ENCODE assay signal across 8 mouse cellular contexts in genomic region chr7:142967884-142968808, GRCm38 (mm10). TPM values are rescaled to one million over a fixed set of nuclear protein-coding genes. Genes with fewer than 3 reads are reported as not detected.
DNase-seq lines count a peak whose midpoint lies in the region; ATAC-seq and TF ChIP-seq lines count a peak whose summit lies in the region.

No protein-coding gene starts in this region.

- no peak; the same call in 1 of the 2 replicates for TF ChIP-seq POLR2A in small intestine, adult 2 months (IDR thresholded peaks at IDR 0.05; ENCODE audit: low read depth, low read length)

- peak overlapping the region; percentile 37 for H3K9ac ChIP-seq in forebrain, postnatal 0 days
- H3K9ac ChIP-seq in intestine, embryonic 14.5 days (ENCODE audit: low read length) = peak overlapping the region; percentile 34; the same call in 1 of the 2 replicates
- peak overlapping the region; percentile 31 for H3K9ac ChIP-seq in limb, embryonic 11.5 days (ENCODE audit: low read length)

- H3K27ac ChIP-seq in forebrain, postnatal 0 days (ENCODE audit: low read depth, low read length) = no peak overlapping the region
- no peak overlapping the region for H3K27ac ChIP-seq in intestine, embryonic 14.5 days (ENCODE audit: low read depth)
- no peak overlapping the region for H3K27ac ChIP-seq in limb, embryonic 11.5 days (replicated peaks; ENCODE audit: low read depth, low read length)
- no peak overlapping the region; the same call in 1 of the 2 replicates for H3K27ac ChIP-seq in midbrain, embryonic 10.5 days (replicated peaks)
- peak overlapping the region; percentile 6; the same call in 1 of the 2 replicates for H3K27ac ChIP-seq in small intestine, adult 2 months (ENCODE audit: insufficient read depth, low read depth, low read length)

- DNase-seq in Muller cell, postnatal 12 days (ENCODE audit: inconsistent ontology term) = peak; percentile 50
- peak; percentile 63 to 66 for DNase-seq in adrenal gland, postnatal 36 days
- peak; percentile 82 for DNase-seq in forebrain, postnatal 0 days
- peak; percentile 85 for DNase-seq in intestine, embryonic 14.5 days (ENCODE audit: low spot score)
- peak; percentile 80 for DNase-seq in limb, embryonic 11.5 days (ENCODE audit: low spot score)
- DNase-seq in midbrain, embryonic 10.5 days (ENCODE audit: low spot score) = peak; percentile 74

- no peaks in the 10 kb centered on the region for H3K4me1 ChIP-seq in forebrain, postnatal 0 days (ENCODE audit: insufficient read depth)
- peaks cover 13% of the 10 kb centered on the region for H3K4me1 ChIP-seq in intestine, embryonic 14.5 days (replicated peaks; ENCODE audit: control insufficient read depth, insufficient read depth, low read length)
- H3K4me1 ChIP-seq in limb, embryonic 11.5 days (ENCODE audit: control insufficient read depth, insufficient read depth, low read length) = peaks cover 16% of the 10 kb centered on the region
- peaks cover 41% of the 10 kb centered on the region for H3K4me1 ChIP-seq in midbrain, embryonic 10.5 days
- H3K4me1 ChIP-seq in small intestine, adult 2 months (ENCODE audit: control insufficient read depth, insufficient read depth, insufficient read length, low read length) = peaks cover 25% of the 10 kb centered on the region

- H3K9me3 ChIP-seq in forebrain, postnatal 0 days (ENCODE audit: low read length) = no peaks in the 10 kb centered on the region
- no peaks in the 10 kb centered on the region for H3K9me3 ChIP-seq in intestine, embryonic 14.5 days (ENCODE audit: control insufficient read depth, low read length)
- H3K9me3 ChIP-seq in limb, embryonic 11.5 days (ENCODE audit: control insufficient read depth, low read length) = no peaks in the 10 kb centered on the region
- H3K9me3 ChIP-seq in midbrain, embryonic 10.5 days (replicated peaks) = no peaks in the 10 kb centered on the region

- H3K27me3 ChIP-seq in forebrain, postnatal 0 days (ENCODE audit: insufficient read depth, low read length) = peaks cover 53% of the 10 kb centered on the region
- H3K27me3 ChIP-seq in intestine, embryonic 14.5 days (replicated peaks; ENCODE audit: control insufficient read depth, insufficient read depth, low read length) = peaks cover 81% of the 10 kb centered on the region
- H3K27me3 ChIP-seq in limb, embryonic 11.5 days (ENCODE audit: control insufficient read depth, insufficient read depth, low read length) = peaks cover 61% of the 10 kb centered on the region
- H3K27me3 ChIP-seq in midbrain, embryonic 10.5 days (ENCODE audit: low read depth, poor library complexity, severe bottlenecking) = peaks cover 92% of the 10 kb centered on the region
- H3K27me3 ChIP-seq in small intestine, adult 2 months (ENCODE audit: control insufficient read depth, insufficient read depth, low read length) = peaks cover 13% of the 10 kb centered on the region

- no peaks in the 10 kb centered on the region for H3K36me3 ChIP-seq in forebrain, postnatal 0 days (ENCODE audit: insufficient read depth)
- H3K36me3 ChIP-seq in intestine, embryonic 14.5 days (ENCODE audit: control insufficient read depth, insufficient read depth, low read length) = no peaks in the 10 kb centered on the region
- H3K36me3 ChIP-seq in limb, embryonic 11.5 days (ENCODE audit: control insufficient read depth, insufficient read depth, low read length) = no peaks in the 10 kb centered on the region
- no peaks in the 10 kb centered on the region for H3K36me3 ChIP-seq in midbrain, embryonic 10.5 days
- H3K36me3 ChIP-seq in small intestine, adult 2 months (ENCODE audit: control insufficient read depth, insufficient read depth, low read length) = no peaks in the 10 kb centered on the region

- TF ChIP-seq CTCF in forebrain, postnatal 0 days (IDR thresholded peaks at IDR 0.05; ENCODE audit: low read depth) = peak; percentile 62
- TF ChIP-seq CTCF in small intestine, adult 2 months (IDR thresholded peaks at IDR 0.05; ENCODE audit: extremely low read depth, insufficient read length, insufficient replicate concordance, low read depth, low read length) = no peak

- under 1% methylated on average over 90 of the region's 90 CpGs for WGBS in forebrain, postnatal 0 days
- under 1% methylated on average over 90 of the region's 90 CpGs for WGBS in intestine, embryonic 14.5 days
- WGBS in limb, embryonic 11.5 days = under 1% methylated on average over 77 of the region's 90 CpGs
- WGBS in midbrain, embryonic 10.5 days = under 1% methylated on average over 90 of the region's 90 CpGs
- WGBS in small intestine, adult 2 months = under 1% methylated on average over 90 of the region's 90 CpGs

- ATAC-seq in forebrain, postnatal 0 days = peak; percentile 94
- peak; percentile 57 for ATAC-seq in intestine, embryonic 14.5 days (replicated peaks; ENCODE audit: low FRiP score, low TSS enrichment, low read depth)
- peak; percentile 58; the same call in 1 of the 2 replicates for ATAC-seq in limb, embryonic 11.5 days (ENCODE audit: insufficient number of reproducible peaks, low FRiP score, low TSS enrichment, low read depth)
- no peak for ATAC-seq in erythroid progenitor cell, adult 5-6 weeks (replicated peaks; ENCODE audit: low FRiP score, poor library complexity, severe bottlenecking)

- H3K4me3 ChIP-seq in forebrain, postnatal 0 days (ENCODE audit: low read depth, low read length) = peak overlapping the region; percentile 42
- peak overlapping the region; percentile 45 for H3K4me3 ChIP-seq in intestine, embryonic 14.5 days (ENCODE audit: low read depth, low read length)
- H3K4me3 ChIP-seq in limb, embryonic 11.5 days (ENCODE audit: low read depth, low read length) = peak overlapping the region; percentile 38
- peak overlapping the region; percentile 59 for H3K4me3 ChIP-seq in midbrain, embryonic 10.5 days
- peak overlapping the region; percentile 69 for H3K4me3 ChIP-seq in small intestine, adult 2 months (ENCODE audit: low read depth, low read length)

- H3K4me2 ChIP-seq in forebrain, postnatal 0 days (ENCODE audit: low read depth) = peak overlapping the region; percentile 92
- peak overlapping the region; percentile 94 for H3K4me2 ChIP-seq in intestine, embryonic 14.5 days (ENCODE audit: low read length)
- peak overlapping the region; percentile 93 for H3K4me2 ChIP-seq in limb, embryonic 11.5 days (ENCODE audit: low read depth, severe bottlenecking)

RNA-seq across cellular contexts. Expression of gene Ascl2, which starts 0.9 kb away (rescaled TPM):
- under 1 TPM in 1 of 2 experiments, not detected in 1; 0.46 TPM for total RNA-seq in adrenal gland, postnatal 36 days (2021)
- total RNA-seq in forebrain, postnatal 0 days (2014; rRNA removed) = 0.54 TPM in 1 of 2 replicates, not detected in the other
- polyA plus RNA-seq in forebrain, postnatal 0 days (2015; fragmentation: Nextera tagmentation; extraction: Ambion mirVana) = 0.44 and 0.52 TPM in 2 replicates
- 11.3 and 13.9 TPM in 2 replicates for polyA plus RNA-seq in intestine, embryonic 14.5 days (2014; fragmentation: Nextera tagmentation; extraction: Ambion mirVana)
- polyA plus RNA-seq in limb, embryonic 11.5 days (2014; fragmentation: Nextera tagmentation; extraction: Ambion mirVana) = 0.39 and 0.70 TPM in 2 replicates
- polyA plus RNA-seq in midbrain, embryonic 10.5 days (2016; fragmentation: Nextera tagmentation; extraction: Ambion mirVana) = 0.70 and 1.3 TPM in 2 replicates
- polyA plus RNA-seq in small intestine, adult 2 months (2012; rRNA removed) = 9.8 and 18.1 TPM in 2 replicates
- 1.4 TPM in 1 of 2 replicates, not detected in the other for total RNA-seq in erythroid progenitor cell, adult 5-6 weeks (2015; ENCODE audit: low replicate concordance)
- total RNA-seq in erythroid progenitor cell, adult 5-6 weeks (2017; ENCODE audit: low replicate concordance) = not detected in 2 replicates

RNA-seq across cellular contexts. Expression of gene Tspan32, which starts 36.7 kb away (rescaled TPM):
- under 1 TPM; 0.59 to 0.63 TPM for total RNA-seq in adrenal gland, postnatal 36 days (2021)
- total RNA-seq in forebrain, postnatal 0 days (2014; rRNA removed) = 1.4 TPM in 1 of 2 replicates, not detected in the other
- polyA plus RNA-seq in forebrain, postnatal 0 days (2015; fragmentation: Nextera tagmentation; extraction: Ambion mirVana) = 0.53 and 0.56 TPM in 2 replicates
- 1.5 and 1.6 TPM in 2 replicates for polyA plus RNA-seq in intestine, embryonic 14.5 days (2014; fragmentation: Nextera tagmentation; extraction: Ambion mirVana)
- 3.8 and 4.8 TPM in 2 replicates for polyA plus RNA-seq in limb, embryonic 11.5 days (2014; fragmentation: Nextera tagmentation; extraction: Ambion mirVana)
- 4.7 and 6.0 TPM in 2 replicates for polyA plus RNA-seq in midbrain, embryonic 10.5 days (2016; fragmentation: Nextera tagmentation; extraction: Ambion mirVana)
- polyA plus RNA-seq in small intestine, adult 2 months (2012; rRNA removed) = 2.1 and 3.5 TPM in 2 replicates
- total RNA-seq in erythroid progenitor cell, adult 5-6 weeks (2015; ENCODE audit: low replicate concordance) = 69.6 and 81.1 TPM in 2 replicates
- 47.7 and 48.9 TPM in 2 replicates for total RNA-seq in erythroid progenitor cell, adult 5-6 weeks (2017; ENCODE audit: low replicate concordance)

RNA-seq across cellular contexts. Expression of gene Th, which starts 37.2 kb away (rescaled TPM):
- total RNA-seq in adrenal gland, postnatal 36 days (2021) = 100 to 1,000 TPM; 461 to 696 TPM
- 7.9 and 15.6 TPM in 2 replicates for total RNA-seq in forebrain, postnatal 0 days (2014; rRNA removed)
- polyA plus RNA-seq in forebrain, postnatal 0 days (2015; fragmentation: Nextera tagmentation; extraction: Ambion mirVana) = 7.9 and 8.9 TPM in 2 replicates
- 1.1 and 1.4 TPM in 2 replicates for polyA plus RNA-seq in intestine, embryonic 14.5 days (2014; fragmentation: Nextera tagmentation; extraction: Ambion mirVana)
- 0.44 TPM in 2 replicates for polyA plus RNA-seq in limb, embryonic 11.5 days (2014; fragmentation: Nextera tagmentation; extraction: Ambion mirVana)
- 7.9 and 14.1 TPM in 2 replicates for polyA plus RNA-seq in midbrain, embryonic 10.5 days (2016; fragmentation: Nextera tagmentation; extraction: Ambion mirVana)
- polyA plus RNA-seq in small intestine, adult 2 months (2012; rRNA removed) = 0.23 and 2.3 TPM in 2 replicates
- total RNA-seq in erythroid progenitor cell, adult 5-6 weeks (2015; ENCODE audit: low replicate concordance) = not detected in 2 replicates
- not detected in 2 replicates for total RNA-seq in erythroid progenitor cell, adult 5-6 weeks (2017; ENCODE audit: low replicate concordance)
